In genomic region chr15:12885361-12885760, GRCm38 (mm10) we compare ENCODE assay signal across 27 mouse cellular contexts.
DNase-seq lines count a peak whose midpoint lies in the region; ATAC-seq and TF ChIP-seq lines count a peak whose summit lies in the region.
"Had no signal": no experiment of that assay in that cellular context is flagged by ENCODE, and none has a peak within 500 bp of the region (broad histone marks: within the 10 kb centered on the region; RNA-seq: fewer than 3 reads in every experiment).

No protein-coding gene starts in this region.

- H3K27ac ChIP-seq in olfactory bulb, adult 2 months (ENCODE audit: insufficient read depth, low read depth, low read length) = peak overlapping the region; percentile 63
- H3K27ac ChIP-seq: embryonic facial prominence, embryonic 12.5 days; embryonic facial prominence, embryonic 15.5 days; forebrain, embryonic 12.5 days; forebrain, embryonic 15.5 days; heart, adult 2 months; heart, embryonic 13.5 days; hindbrain, embryonic 14.5 days; hindbrain, postnatal 0 days had no signal

- no peak overlapping the region for H3K4me3 ChIP-seq in olfactory bulb, adult 2 months (ENCODE audit: insufficient read depth, low read depth, low read length)
- H3K4me3 ChIP-seq: embryonic facial prominence, embryonic 12.5 days; embryonic facial prominence, embryonic 15.5 days; erythroblast, embryonic 14.5 days; forebrain, embryonic 12.5 days; forebrain, embryonic 15.5 days; heart, adult 2 months; heart, embryonic 13.5 days had no signal

- peak; percentile 54 for ATAC-seq in frontal cortex, adult (ENCODE audit: low TSS enrichment)
- ATAC-seq: CD4-positive, CD25-positive, alpha-beta regulatory T cell, adult 4 months; forebrain, embryonic 15.5 days; hindbrain, postnatal 0 days; inflammation-experienced regulatory T-cells, adult 6 months; intestine, embryonic 16.5 days had no signal

- 44% methylated on average over 11 of the region's 11 CpGs for WGBS in olfactory bulb, adult 2 months

- TF ChIP-seq CTCF in olfactory bulb, adult 2 months (IDR thresholded peaks at IDR 0.05; ENCODE audit: insufficient read depth, low read depth, low read length) = no peak

- TF ChIP-seq POLR2A in olfactory bulb, adult 2 months (IDR thresholded peaks at IDR 0.05; ENCODE audit: insufficient read depth, low read depth, low read length) = no peak

- H3K4me1 ChIP-seq in olfactory bulb, adult 2 months (ENCODE audit: control insufficient read depth, insufficient read depth, low read length) = peaks cover 5% of the 10 kb centered on the region; the same call in 1 of the 2 replicates
- H3K4me1 ChIP-seq: embryonic facial prominence, embryonic 12.5 days; embryonic facial prominence, embryonic 15.5 days; forebrain, embryonic 12.5 days; forebrain, embryonic 15.5 days; heart, embryonic 13.5 days had no signal

- no peak for DNase-seq in frontal cortex, postnatal 14 days (ENCODE audit: low spot score in 2 of 2)
- DNase-seq in right cerebral cortex, adult 18-20 months = peak; percentile 35
- no peak for DNase-seq in right cerebral cortex, postnatal 25 days
- no peak for DNase-seq in spleen, adult 12 weeks (ENCODE audit: low spot score)
- DNase-seq: adrenal gland, adult 2 months; adrenal gland, postnatal 25 days; cerebellum, adult 18-20 months; cerebellum, adult 9-11 months; cerebellum, postnatal 25 days; gastrocnemius, postnatal 25 days; heart, adult 2 months; heart, postnatal 14 days; heart, postnatal 4 days; kidney, adult 18-20 months had no signal
